Mouse (Mus musculus): ENCODE data around the gene Scn8a. TPM values are rescaled to one million over a fixed set of nuclear protein-coding genes. Genes with fewer than 3 reads are reported as not detected.

The Scn8a gene
- total RNA-seq, 2 experiments from 2014 or later, result 0.48 to 0.76 TPM

DNA sequence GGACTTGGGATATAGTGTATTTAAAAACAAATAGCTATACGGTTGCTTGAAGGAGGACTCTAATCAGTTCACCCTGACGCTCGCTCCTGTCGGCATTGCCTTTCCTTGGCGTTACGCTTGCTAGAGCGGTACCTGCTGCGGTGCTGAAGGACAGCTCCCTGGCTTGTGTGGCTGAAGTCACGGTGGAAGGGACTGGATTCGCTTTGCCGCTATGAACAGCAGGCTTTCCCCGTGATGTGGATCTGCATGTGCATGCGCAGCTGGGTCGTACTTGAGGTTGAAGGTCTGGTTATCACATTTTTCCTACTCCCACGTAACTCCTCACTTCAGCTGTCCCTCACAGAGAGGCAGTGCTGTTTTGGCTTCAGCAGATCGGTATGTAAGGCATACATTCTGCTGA lies 3.5 kb downstream of the Scn8a start:
- intact Hi-C loops (cut with DNase I), result no loop called here
- peak; percentile 78 to 87 for DNase-seq

DNA sequence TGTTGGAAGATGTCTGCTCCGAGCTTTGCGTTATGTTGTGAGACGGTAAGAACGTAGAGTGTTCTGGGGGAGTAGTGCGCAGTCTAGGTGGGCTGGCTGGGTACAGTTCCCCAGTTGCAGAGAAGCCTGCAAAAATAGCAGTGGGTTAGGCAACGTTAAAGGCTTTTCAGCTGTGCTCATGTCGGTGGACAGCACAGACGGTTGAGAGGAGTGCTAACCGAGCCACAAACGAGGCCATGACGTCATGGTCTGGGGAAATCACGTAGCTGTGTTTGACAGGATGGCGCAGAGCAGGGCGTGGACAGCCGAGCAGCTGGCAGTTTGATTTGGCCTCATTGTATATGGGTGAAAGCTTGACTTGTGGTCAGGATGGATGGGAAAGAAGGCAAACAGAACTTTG lies 9.4 kb downstream of the Scn8a start:
- no peak for DNase-seq
- intact Hi-C loops (cut with DNase I), result no loop called here

DNA sequence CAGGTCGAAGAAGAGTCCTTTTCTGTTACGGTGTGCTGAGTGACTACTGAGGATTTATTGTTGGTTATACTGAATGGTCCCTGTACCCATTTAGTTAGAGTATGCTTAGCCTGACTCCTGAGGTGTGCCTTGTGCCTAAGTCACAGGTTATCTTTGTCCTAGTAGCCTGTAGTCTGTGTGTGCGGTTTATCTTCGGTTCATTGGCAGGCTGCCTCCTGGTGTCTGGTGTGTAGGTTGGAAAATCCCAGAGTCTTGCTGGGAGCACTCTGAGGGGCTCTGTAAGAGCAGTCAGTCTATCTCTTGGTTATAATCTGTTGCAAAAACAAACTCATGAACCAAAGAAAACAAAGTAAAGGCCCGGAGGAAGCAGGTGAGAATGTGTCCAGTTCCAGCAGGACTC lies 11.7 kb downstream of the Scn8a start:
- no peak for DNase-seq
- intact Hi-C loops (cut with DNase I), result no loop called here

DNA sequence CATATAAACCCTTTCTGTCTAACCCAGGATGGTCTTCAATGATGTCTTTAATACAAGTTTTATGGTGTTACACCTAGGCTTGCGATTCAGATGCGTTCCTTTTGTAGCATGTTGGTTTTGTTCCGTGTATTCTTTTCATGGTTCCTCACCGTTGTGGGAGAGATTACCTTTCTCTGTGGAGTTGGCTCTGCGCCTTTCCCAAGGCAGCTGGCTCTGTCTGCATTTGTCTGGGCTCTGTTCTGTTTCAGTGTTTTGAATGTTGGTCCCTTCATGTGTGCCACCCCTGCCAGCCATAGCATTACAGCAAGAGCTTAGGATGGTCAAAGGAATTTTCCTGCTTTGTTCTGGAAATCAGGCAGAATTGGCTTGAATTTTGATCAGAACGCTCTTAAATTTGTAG lies 14.8 kb downstream of the Scn8a start:
- no peak for DNase-seq
- intact Hi-C loops (cut with DNase I), result no loop called here

DNA sequence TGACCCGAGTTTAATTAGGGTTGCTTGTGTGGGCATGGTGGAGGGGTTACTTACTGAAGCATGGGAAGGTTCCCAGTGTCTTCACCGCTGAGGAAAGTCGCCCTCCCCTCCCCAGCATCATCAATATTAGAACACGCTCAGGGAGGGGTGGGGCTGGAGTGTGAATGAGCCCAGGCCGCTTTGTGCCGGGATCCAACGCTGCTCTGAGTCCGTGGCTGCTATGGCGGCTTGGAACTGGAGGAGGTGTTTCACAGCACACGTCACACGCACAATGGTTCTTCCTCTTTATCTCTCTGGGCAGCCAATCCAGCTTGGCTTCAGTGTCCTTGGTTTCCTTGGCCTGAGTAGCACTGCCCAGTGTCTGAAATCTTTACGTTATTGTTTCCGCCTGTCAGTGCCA lies 22.3 kb downstream of the Scn8a start:
- DNase-seq, result no peak
- intact Hi-C loops (cut with DNase I), result no loop called here

DNA sequence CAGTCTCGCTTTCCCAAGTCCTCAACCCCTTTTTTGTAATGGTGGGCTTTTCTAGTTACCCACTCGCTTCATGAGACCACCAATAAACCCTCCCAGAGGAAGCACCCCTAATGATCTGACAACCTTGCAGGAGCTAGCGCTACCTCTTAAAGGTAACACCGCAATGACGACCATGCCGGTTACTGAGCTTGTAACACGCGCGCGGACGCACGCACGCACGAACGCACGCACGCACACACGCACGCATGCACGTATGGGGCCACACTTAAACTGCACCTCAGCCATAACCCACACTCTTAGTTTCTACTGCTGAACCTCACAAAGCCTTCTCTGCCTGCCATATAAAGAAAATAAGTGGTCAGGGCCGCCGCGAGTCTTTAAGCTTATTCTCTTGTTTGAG lies 26.8 kb downstream of the Scn8a start:
- intact Hi-C loops (cut with DNase I), result no loop called here
- no peak for DNase-seq

DNA sequence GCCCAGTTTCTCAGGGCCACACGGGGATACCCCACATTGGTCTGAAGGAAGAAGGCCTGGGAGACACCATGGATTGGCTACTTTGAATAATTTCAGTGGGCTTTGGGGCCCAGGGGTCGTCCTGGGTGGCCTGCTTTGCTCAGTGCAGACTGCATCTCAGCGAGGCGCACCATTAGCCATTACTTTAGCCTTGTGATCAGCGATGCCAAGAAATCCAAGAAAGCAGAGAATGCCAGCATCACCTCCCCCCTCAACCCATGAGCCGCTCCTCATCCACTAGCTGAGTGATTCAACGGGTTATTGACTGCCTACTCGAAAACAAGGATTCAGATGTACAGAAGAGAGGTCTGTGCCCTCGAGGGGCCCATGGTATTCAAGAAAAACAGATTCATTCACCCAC lies 34.2 kb downstream of the Scn8a start:
- intact Hi-C loops (cut with DNase I), result no loop called here
- DNase-seq, result no peak

DNA sequence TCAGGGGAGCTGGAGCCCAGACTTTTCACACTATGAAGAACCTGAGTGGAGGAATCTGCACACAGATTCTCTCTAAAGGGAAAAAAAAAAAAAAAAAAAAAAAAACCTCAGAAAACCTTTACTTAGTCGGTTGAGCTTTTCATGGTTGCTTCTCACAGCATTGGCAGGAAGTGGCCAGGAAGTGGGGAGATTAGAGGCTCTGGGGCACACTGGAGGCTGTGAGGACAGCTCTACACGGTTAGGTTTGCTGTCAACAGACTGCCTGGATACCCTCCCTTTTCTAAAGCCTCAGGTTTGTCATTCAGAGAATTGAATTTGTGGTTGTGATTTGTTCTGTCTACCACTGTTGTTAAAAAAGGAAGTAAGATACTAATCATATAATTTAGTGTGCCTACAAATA lies 35.3 kb downstream of the Scn8a start:
- DNase-seq, result no peak
- intact Hi-C loops (cut with DNase I), result no loop called here

DNA sequence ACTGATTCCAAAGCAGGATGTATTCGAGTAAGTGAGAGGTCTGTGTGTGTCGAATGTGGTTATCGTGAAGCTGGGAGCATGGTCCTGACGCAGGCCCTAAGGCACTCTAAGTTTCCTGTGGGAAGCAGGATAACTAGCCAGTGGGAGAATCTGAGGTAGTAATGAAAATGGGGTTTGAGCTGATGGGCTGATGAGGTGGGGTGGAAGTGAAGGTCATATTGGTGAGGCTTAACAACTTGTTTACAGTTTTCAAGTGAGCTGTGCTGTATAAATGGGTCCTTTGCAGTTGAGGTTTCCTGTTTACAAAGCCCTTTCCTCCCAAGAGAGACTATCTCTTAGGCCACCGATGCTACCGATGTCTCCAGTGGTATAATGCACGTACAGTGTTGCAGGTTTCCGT lies 36.1 kb downstream of the Scn8a start:
- intact Hi-C loops (cut with DNase I), result no loop called here
- no peak for DNase-seq

DNA sequence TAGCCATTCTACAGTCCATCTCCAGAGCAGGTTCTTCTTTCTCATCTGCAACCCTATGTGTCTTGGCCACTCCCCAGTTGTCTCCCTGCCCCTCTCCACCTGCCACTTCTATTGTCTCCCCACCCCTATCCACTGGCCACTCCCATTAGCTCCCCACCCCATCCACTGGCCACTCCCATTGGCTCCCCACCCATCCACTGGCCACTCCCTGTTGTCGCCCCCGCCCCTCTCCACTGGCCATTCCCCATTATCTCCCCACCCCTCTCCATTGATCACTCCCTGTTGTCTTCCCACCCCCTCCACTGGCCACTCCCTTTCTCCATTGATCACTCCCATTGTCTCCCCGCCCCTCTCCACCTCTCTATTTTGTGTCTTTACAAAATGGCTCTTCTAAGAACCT lies 39.2 kb downstream of the Scn8a start:
- intact Hi-C loops (cut with DNase I), result no loop called here
- DNase-seq, result no peak

DNA sequence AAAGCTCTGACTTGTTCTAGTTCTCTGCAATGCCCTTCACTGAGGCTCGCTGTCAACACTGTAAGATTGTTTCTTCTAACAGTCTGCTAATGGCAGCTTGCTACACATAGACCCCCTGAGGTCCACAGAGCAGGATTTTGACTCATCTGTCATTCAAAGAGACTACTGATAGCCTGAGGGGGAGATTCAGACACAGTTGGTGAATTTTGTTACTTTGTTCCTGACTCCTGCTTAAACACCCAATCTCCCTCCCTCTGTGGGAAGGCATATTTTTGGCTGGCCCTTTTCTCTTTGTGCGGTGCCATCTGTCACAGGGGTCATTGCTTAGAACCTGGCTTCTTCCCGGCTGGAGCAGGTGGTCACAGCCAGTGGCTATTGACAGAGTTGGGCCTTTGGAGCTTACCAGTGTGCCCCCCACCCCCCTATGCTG lies 40.1 kb downstream of the Scn8a start:
- intact Hi-C loops (cut with DNase I), result no loop called here

DNA sequence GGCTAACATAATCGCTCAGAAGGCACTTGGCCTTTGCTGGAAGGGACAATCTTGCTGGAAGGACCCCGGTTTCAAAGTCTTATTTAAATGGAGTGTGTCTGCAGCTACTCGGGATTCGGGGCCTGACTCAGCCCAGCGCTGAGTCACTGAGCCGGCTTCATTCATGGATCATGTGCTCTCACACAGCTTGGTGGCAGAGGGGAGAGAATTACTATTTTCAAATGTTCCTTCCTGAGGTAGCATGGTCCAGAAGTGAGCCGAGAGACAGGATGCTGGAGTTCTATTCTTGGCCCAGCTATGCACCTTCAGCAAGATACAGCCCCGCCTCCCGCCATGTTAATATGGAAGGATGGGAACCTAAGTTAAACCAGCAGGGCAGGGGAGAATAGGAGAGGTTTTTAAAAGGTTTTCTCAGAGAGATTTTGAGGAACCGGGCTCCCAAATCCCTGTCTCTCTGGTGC lies 40.8 kb downstream of the Scn8a start:
- intact Hi-C loops (cut with DNase I), result no loop called here
- DNase-seq, result no peak

More for the DNA sequence above, 40.1 kb downstream of the Scn8a start:
- DNase-seq, result no peak

DNA sequence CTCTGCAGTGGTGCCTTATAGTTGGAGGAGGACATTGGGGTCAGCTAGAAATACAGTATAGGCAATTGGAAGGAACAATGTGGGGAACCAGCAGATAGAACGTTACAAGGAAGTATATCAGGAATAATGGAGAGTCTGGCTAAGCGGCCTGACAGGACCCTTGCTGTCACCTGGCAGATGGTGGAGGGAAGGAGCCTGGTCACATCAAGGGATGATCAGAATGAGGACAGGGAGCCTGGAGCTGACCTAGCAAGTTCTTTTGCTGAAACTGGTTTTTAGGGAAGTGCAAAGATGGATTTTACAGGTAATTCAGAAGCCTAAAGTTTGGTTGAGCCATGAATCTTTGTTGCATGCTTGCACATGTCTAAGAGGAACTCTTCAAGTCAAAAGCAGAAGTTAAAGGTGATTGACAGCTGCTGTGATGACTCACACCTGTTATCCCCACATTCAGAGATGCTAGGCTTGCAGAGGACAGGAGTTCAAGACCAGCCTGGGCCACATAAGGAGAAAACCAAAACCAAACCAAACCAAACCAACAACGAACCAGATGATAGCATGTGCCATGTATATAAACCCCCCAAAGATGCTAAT lies 43.1 kb downstream of the Scn8a start:
- intact Hi-C loops (cut with DNase I), result no loop called here

DNA sequence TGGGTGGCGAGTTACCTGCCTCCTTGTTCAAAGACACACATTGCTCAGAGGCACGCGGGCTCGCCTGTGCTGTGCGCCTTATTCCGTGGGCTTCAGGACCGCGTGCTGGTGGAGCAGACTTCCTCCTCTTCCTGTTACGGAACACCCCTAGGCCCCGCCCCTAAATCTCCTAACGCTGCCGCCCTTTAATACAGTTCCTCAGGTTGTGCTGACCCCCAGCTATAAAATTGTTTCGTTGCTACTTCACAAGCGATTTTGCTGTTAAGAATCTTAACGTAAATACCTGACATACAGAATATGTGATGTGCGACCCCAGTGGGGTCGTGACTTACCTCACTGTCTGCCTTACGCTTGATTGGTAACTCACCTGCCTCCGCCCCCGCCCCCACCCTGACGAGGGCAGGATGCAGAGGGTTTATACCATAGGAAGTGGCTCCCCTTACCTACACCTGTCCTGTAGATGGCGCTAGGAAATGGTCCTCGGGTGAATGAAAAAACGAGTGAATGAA lies 45.1 kb downstream of the Scn8a start:
- no peak for DNase-seq
- intact Hi-C loops (cut with DNase I), result no loop called here

More for the DNA sequence above, 43.1 kb downstream of the Scn8a start:
- DNase-seq, result no peak

DNA sequence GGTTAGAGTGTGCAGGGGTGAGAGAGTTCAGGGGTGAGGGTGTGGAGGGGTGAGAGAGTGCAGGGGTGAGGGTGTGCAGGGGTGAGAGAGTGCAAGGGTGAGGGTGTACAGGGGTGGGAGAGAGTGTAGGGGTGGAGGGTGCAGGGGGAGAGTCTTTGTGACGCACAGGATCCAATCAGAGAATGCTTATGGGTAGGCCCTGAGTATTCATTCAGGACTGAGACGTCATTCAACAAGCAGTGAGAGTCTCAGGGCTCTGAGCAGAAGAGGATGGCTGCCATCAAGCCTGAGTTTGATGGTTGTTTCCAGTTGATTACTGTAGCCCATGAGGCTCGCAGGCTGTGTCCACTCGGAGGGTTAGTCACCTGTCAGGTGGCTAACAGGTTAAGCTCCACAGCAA lies 48.4 kb downstream of the Scn8a start:
- DNase-seq, result no peak
- intact Hi-C loops (cut with DNase I), result no loop called here

DNA sequence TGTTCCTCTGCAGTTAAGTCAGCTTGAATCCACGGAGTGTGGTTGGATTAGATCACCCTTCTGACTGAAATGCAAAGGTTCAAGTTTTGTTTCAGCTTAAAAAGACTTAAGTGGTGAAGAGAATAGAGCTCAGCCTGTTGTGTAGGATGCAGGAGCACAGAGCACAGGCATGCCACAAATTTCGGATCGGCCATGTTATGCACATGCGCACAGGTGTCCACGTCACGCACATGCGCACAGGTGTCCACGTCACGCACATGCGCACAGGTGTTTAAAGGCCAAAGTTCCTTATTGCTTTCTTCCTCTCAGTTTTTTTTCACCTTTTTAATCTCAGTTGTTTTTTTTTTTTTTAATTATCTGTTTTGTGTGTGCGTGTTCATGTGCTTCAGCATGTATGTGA lies 52.6 kb downstream of the Scn8a start:
- DNase-seq, result no peak
- intact Hi-C loops (cut with DNase I), result no loop called here

DNA sequence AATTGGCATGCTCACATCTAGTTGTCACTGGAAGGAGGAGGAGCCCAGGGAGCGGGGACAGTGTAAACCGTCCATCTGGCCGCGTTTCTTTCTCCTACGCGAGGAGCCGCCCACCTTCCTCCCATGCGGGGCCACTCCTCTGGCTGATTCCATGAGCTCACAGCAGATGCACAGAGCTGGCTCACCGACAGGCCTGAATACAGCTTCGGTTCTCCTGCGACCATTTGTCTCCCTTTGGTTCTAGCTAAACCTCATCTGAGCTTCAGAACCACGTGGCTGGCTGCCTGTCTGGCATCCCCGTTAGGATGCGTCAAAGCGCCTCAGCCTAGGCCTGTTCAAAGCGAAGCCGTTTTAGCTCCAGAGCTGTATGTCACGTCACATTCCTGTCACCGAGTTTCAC lies 53.8 kb downstream of the Scn8a start:
- DNase-seq, result peak; percentile 40 to 45
- intact Hi-C loops (cut with DNase I), result no loop called here

DNA sequence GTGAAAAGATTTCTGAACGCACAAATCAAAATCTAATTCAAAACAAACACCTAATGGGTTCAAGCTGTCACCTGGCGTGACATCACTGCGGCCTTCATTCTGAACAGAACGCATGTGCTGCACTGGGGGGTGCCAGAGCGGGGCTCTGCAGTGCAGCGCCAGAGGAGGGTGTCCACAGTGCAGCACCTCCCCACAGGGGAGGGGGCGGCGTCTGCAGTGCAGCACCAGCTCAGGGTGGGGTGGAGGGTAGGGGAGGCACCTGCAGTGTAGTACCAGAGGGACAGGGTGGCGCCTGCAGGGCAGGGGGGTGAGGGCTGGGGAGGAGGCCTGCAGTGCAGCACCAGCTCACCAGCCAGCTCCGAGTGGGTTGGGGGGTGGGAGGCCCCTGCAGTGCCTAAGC lies 55.3 kb downstream of the Scn8a start:
- intact Hi-C loops (cut with DNase I), result no loop called here
- DNase-seq, result no peak

DNA sequence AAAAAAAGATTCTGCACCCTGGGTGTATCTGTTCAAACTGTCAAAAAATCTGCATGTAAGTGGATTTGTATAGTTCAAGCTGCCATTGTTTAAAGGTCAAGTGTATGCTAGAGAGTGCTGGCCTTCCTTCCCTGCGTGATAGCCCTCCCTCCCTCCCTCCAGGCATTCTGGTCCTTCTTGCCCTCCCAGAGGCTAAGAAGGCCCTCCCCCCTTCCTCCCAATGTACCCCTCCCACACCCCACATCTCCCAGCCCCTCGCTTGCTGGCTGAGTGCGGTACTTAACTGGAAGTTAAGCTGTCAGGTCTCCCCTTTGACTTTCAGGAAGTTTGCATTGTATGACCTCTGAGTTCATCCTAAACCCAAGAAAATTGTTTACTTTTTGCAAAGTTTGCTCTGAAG lies 60.8 kb downstream of the Scn8a start:
- DNase-seq, result no peak

DNA sequence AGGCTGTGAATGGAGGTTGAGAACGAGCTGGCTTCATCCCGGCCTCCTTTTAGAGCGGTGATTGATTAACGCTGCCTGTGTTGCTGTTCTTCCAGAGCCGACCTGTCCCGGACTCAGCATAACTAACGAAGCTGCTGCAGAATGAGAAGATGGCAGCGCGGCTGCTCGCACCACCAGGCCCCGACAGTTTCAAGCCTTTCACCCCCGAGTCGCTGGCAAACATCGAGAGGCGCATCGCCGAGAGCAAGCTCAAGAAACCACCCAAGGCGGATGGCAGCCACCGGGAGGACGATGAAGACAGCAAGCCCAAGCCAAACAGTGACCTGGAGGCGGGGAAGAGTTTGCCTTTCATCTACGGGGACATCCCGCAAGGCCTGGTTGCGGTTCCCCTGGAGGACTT lies 66.5 kb downstream of the Scn8a start:
- intact Hi-C loops (cut with DNase I), result no loop called here
- DNase-seq, result no peak

More for the DNA sequence above, 60.8 kb downstream of the Scn8a start:
- intact Hi-C loops (cut with DNase I), result no loop called here

DNA sequence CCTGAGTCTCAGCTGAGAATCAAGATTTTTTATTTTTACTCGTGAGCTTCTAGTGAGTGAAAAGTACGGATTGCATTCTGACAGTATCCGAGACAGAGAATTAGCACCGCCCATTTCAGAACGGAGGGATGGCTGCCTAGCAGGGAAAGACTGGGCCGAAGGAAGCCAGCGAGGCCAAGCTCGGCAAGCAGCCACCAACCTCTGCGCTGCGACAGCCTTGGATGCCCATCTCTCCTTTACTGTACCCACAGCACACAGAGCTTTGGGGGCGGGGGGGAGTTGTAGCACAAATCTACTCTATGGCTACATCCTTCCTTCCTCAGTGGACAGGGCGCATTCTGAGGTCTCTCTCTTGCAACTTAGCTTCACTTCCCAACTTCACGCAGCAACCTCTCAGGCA lies 78.7 kb downstream of the Scn8a start:
- intact Hi-C loops (cut with DNase I), result no loop called here
- DNase-seq, result no peak

DNA sequence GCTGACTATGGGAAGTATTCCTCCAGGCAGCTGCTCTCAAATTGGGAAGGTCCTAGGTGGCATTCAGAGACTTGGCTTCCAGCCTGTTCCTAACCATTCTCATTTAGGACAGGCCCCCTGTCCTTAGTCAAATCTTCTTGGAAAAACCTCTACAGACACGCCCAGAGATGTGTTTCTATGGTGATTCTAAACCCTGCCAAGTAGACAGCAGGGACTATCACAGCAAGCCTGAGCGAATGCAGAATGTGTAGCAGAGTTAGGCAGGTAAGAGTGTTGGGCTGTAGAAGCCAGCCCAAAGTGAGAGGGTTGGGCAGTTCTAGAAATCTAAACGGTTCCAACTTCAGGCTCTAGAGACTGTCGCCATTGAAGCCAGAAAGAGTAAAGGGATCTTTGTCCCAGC lies 79.5 kb downstream of the Scn8a start:
- intact Hi-C loops (cut with DNase I), result no loop called here
- DNase-seq, result no peak

DNA sequence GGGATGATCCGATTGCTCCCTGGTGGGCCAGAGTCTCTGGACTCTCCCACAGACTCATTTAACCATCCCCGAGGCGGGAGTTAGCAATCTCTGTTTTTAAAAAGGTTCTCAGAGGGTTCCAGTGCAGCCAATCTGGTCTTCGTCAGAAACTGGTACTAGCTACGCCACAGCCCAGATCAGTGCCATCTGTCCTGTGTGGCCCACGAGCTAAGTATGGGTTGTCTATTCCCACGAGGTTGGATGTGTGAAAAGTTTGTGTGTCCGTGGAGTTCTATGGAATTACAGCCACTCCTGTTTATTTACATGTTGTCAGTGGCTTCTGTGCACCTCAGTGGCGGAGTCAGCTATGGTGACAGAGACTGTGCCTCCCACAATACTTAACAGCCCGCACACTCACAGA lies 81.8 kb downstream of the Scn8a start:
- intact Hi-C loops (cut with DNase I), result no loop called here
- no peak for DNase-seq

All from heart, postnatal 14 days (tissue).